Mouse (Mus musculus) liver, adult 2 months (tissue): ENCODE data around the gene Kifap3. TPM values are rescaled to one million over a fixed set of nuclear protein-coding genes. Genes with fewer than 3 reads are reported as not detected.
"Not testable (repeated sequence)": the region's sequence is repeated elsewhere in the genome, so short reads cannot be mapped to it uniquely, and the experiment has no call there.

Source experiments
- DNase-seq: peaks from one replicate; pipeline ENCODE4 v3.0.0-alpha.2; 2011; ENCODE audit warnings: low read depth, low spot score; ENCODE audit errors: extremely low read depth
- H3K27ac ChIP-seq: fragments of 200-500 bp; replicated peaks from 2 replicates; pipeline ENCODE4 v1.5.1; 2012; ENCODE audit warnings: low read depth, mild to moderate bottlenecking, control low read depth, inconsistent platforms, low read length; ENCODE audit not compliant: insufficient read depth
- H3K27me3 ChIP-seq: fragments of 200-500 bp; 2 replicates; pipeline ENCODE4 v1.6.1; 2012; ENCODE audit warnings: mild to moderate bottlenecking, moderate library complexity, low read length, inconsistent platforms; ENCODE audit not compliant: control insufficient read depth, insufficient read depth
- H3K36me3 ChIP-seq: fragments of 200-500 bp; 2 replicates; pipeline ENCODE4 v1.6.1; 2012; ENCODE audit warnings: low read length, inconsistent platforms; ENCODE audit not compliant: control insufficient read depth, insufficient read depth
- H3K4me1 ChIP-seq: fragments of 200-500 bp; 2 replicates; pipeline ENCODE4 v1.6.1; 2011; ENCODE audit warnings: low read length; ENCODE audit not compliant: control insufficient read depth, insufficient read depth
- H3K4me3 ChIP-seq: fragments of 200-500 bp; 2 replicates; pipeline ENCODE4 v1.5.1; 2011; ENCODE audit warnings: low read depth, mild to moderate bottlenecking, control low read depth, low read length, moderate library complexity; ENCODE audit not compliant: insufficient read depth
- H3K79me2 ChIP-seq: fragments of 200-500 bp; 2 replicates; pipeline ENCODE4 v1.6.1; 2012; ENCODE audit warnings: inconsistent platforms, mild to moderate bottlenecking, low read length, moderate library complexity; ENCODE audit not compliant: control insufficient read depth, insufficient read depth
- H3K9ac ChIP-seq: fragments of 200-500 bp; 2 replicates; pipeline ENCODE4 v1.6.1; 2012; ENCODE audit warnings: low read depth, mild to moderate bottlenecking, control low read depth, inconsistent platforms, low read length
- CTCF ChIP-seq: fragments of 200-500 bp; IDR thresholded peaks from 2 replicates; pipeline ENCODE4 v1.5.1; 2011; ENCODE audit warnings: low read depth, low read length, control low read depth
- POLR2A ChIP-seq: fragments of 200-500 bp; IDR thresholded peaks from 2 replicates; pipeline ENCODE4 v1.6.1; 2011; ENCODE audit warnings: low read length, control low read depth; ENCODE audit not compliant: insufficient read depth; ENCODE audit errors: extremely low read depth
- WGBS: fragments of 180-500 bp; shearing (Covaris S2); methylation state at CpG from one replicate; pipeline ENCODE4 v1.1.7; 2018; 5-methylcytosine and 5-hydroxymethylcytosine counted together
- polyA plus RNA-seq: library from polyadenylated mRNA; depleted of rRNA; stranded (reverse); fragments of >200 nt; gene quantifications from 2 replicates; pipeline ENCODE4 v1.2.3, GENCODE M21; 2012
- total RNA-seq: library from RNA; depleted of rRNA; stranded (reverse); fragments of >200 nt; gene quantifications from 2 replicates; pipeline ENCODE4 v1.2.3, GENCODE M21; 2014

Gene Kifap3
- total and polyA plus RNA-seq, 2 experiments = 1.1 to 4.3 TPM

- no peak for TF ChIP-seq CTCF
- Histone ChIP-seq H3K36me3 (no peaks in the 10 kb centered on the region), H3K9ac (no peak overlapping the region), H3K79me2 (no peaks in the 10 kb centered on the region), H3K27ac (no peak overlapping the region), H3K4me3 (no peak overlapping the region), H3K27me3 (no peaks in the 10 kb centered on the region), H3K4me1 (no peaks in the 10 kb centered on the region)
- DNase-seq = no peak
- WGBS = 78% methylated on average over 10 of the region's 10 CpGs
Measured at GRCm38 (mm10) chr1:163757462-163758207, 21.7 kb upstream of the Kifap3 start.

GRCm38 (mm10) chr1:163783577-163783976 is 4.2 kb downstream of the Kifap3 start:
- not testable (repeated sequence) for H3K79me2 ChIP-seq, DNase-seq, H3K27me3 ChIP-seq, H3K27ac ChIP-seq, H3K4me1 ChIP-seq, H3K9ac ChIP-seq, H3K4me3 ChIP-seq, H3K36me3 ChIP-seq
- 94% methylated on average over 8 of the region's 11 CpGs for WGBS

- Histone ChIP-seq H3K36me3 (no peaks in the 10 kb centered on the region), H3K4me1 (peaks cover 3% of the 10 kb centered on the region; the same call in 1 of the 2 replicates), H3K9ac (no peak overlapping the region), H3K79me2 (no peaks in the 10 kb centered on the region), H3K4me3 (no peak overlapping the region), H3K27me3 (no peaks in the 10 kb centered on the region), H3K27ac (no peak overlapping the region)
- 88% methylated on average over 4 of the region's 4 CpGs for WGBS
- DNase-seq = no peak
- no peak for TF ChIP-seq POLR2A
- TF ChIP-seq CTCF = no peak
Measured at GRCm38 (mm10) chr1:163821365-163821764, 42.0 kb downstream of the Kifap3 start.

- Histone ChIP-seq H3K36me3 (no peaks in the 10 kb centered on the region; the same call in 1 of the 2 replicates), H3K4me1 (no peaks in the 10 kb centered on the region), H3K79me2 (no peaks in the 10 kb centered on the region), H3K27ac (no peak overlapping the region), H3K27me3 (no peaks in the 10 kb centered on the region), H3K4me3 (no peak overlapping the region), H3K9ac (no peak overlapping the region)
- no peak for TF ChIP-seq POLR2A
- TF ChIP-seq CTCF = no peak
- no peak for DNase-seq
Measured at GRCm38 (mm10) chr1:163829482-163829881, 50.1 kb downstream of the Kifap3 start.

GRCm38 (mm10) chr1:163834066-163834465 is 54.7 kb downstream of the Kifap3 start:
- TF ChIP-seq POLR2A (no peak), CTCF (0 out of 2 replicates have a peak, but pooled peaks have one; percentile 15)
- no peak overlapping the region for H3K4me3 ChIP-seq
- no peaks in the 10 kb centered on the region for H3K27me3 ChIP-seq
- H3K79me2 ChIP-seq = no peaks in the 10 kb centered on the region
- H3K36me3 ChIP-seq = no peaks in the 10 kb centered on the region; the same call in 1 of the 2 replicates
- no peak overlapping the region for H3K27ac ChIP-seq
- peak; percentile 12 for DNase-seq
- H3K4me1 ChIP-seq = no peaks in the 10 kb centered on the region
- no peak overlapping the region for H3K9ac ChIP-seq
- 69% methylated on average over 1 of the region's 1 CpGs for WGBS

GRCm38 (mm10) chr1:163835062-163835461 is 55.7 kb downstream of the Kifap3 start:
- TF ChIP-seq POLR2A (no peak), CTCF (no peak)
- H3K4me3 ChIP-seq = no peak overlapping the region
- no peak overlapping the region for H3K9ac ChIP-seq
- no peak overlapping the region for H3K27ac ChIP-seq
- no peaks in the 10 kb centered on the region for H3K27me3 ChIP-seq
- no peaks in the 10 kb centered on the region; the same call in 1 of the 2 replicates for H3K36me3 ChIP-seq
- 86% methylated on average over 2 of the region's 2 CpGs for WGBS
- DNase-seq = no peak
- no peaks in the 10 kb centered on the region for H3K79me2 ChIP-seq
- H3K4me1 ChIP-seq = no peaks in the 10 kb centered on the region

GRCm38 (mm10) chr1:163838482-163838881 is 59.1 kb downstream of the Kifap3 start:
- H3K27me3 ChIP-seq, H3K4me1 ChIP-seq: not testable (repeated sequence)
- 90% methylated on average over 3 of the region's 3 CpGs for WGBS

More at GRCm38 (mm10) chr1:163838482-163838881, 59.1 kb downstream of the Kifap3 start:
- H3K9ac ChIP-seq, H3K79me2 ChIP-seq, DNase-seq, H3K4me3 ChIP-seq, H3K36me3 ChIP-seq, H3K27ac ChIP-seq: not testable (repeated sequence)
